Mouse (Mus musculus): ENCODE measurements around the gene Celf6. TPM values are rescaled to one million over a fixed set of nuclear protein-coding genes. Genes with fewer than 3 reads are reported as not detected.

Celf6 gene
- total and polyA plus RNA-seq, 2 experiments from 2014 or later, result 59.6 to 81.1 TPM

DNA sequence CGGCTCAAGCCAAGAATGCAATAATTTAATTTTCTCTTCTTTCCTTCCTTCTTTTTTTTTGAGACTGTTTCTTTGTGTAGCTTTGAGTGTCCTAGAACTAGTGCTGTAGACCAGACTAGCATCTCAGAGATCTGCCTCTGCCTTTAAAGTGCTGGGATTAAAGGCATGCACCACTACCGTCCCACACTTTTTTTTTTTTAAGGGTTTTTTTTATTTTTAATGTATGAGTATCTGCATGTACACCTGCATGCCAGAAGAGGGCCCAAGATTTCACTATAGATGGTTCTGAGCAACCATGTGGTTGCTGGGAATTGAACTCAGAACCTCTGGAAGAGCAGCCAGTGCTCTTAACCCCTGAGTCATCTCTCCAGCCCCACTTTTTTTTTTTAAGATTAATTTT is 38.1 kb downstream of the Celf6 start:
- Histone ChIP-seq H3K4me1 (ENCODE audit: insufficient read depth, low read length) (peaks cover 2% of the 10 kb centered on the region), H3K4me2 (ENCODE audit: low read depth, low read length, poor library complexity, severe bottlenecking) (no peak overlapping the region), H3K4me3 (ENCODE audit: low read depth, low read length) (no peak overlapping the region), H3K36me3 (ENCODE audit: insufficient read depth, low read length) (no peaks in the 10 kb centered on the region), H3K9ac (replicated peaks; ENCODE audit: low read length, poor library complexity, severe bottlenecking) (no peak overlapping the region), H3K27ac (ENCODE audit: low read depth, low read length) (no peak overlapping the region), H3K27me3 (ENCODE audit: insufficient read depth, low read length) (no peaks in the 10 kb centered on the region), H3K9me3 (ENCODE audit: low read length) (no peaks in the 10 kb centered on the region)
- ATAC-seq (ENCODE audit: low FRiP score) (no peak), DNase-seq (ENCODE audit: low spot score) (no peak)
- TF ChIP-seq CTCF (IDR thresholded peaks at IDR 0.05), result no peak
- WGBS, result 90% methylated on average over 2 of the region's 2 CpGs

DNA sequence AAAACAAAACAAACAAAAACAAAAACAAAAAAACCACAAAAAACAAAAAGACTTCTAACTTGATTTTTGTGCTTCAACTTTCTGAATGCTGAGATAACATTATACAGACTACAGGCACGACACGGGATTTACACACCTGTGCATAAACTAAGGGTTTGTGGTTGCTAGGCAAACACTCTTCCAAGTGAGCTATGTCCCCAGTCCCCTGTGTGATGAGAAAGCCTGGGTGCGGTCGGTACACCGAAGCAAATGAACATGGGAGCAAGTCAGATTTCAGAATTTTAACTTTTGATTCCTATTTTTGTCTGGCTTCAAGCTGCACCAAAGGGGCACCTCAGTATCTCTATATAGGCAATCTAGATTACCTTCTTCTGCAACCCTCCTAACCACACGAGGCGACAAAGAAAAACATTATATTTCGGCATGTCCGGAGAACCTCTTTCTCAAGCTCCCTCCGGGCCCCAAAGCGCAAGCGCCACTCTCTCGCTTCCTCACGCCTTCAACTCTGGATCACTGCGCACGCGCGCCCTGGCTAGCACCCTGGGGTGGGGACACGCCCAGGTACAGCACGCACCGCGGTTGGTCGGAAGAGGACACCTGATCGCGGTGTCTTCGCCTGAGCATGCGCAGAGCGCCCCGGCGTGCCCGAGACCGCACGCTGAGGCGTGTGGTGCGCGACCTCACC is 39.0 kb downstream of the Celf6 start, which contains the start of gene Parp6:
TSS of gene Parp6 (plus strand) at position 663 of the 685 bp plus-strand sequence.
- peak within 1 kb of the TSS; percentile 81 for H3K9ac ChIP-seq (replicated peaks; ENCODE audit: low read length, poor library complexity, severe bottlenecking)
- peak; percentile 98 for ATAC-seq (ENCODE audit: low FRiP score)
- peak within 1 kb of the TSS; percentile 87 for H3K27ac ChIP-seq (ENCODE audit: low read depth, low read length)
- no peaks in the 10 kb centered on the region for H3K9me3 ChIP-seq (ENCODE audit: low read length)
- no peaks in the 10 kb centered on the region for H3K27me3 ChIP-seq (ENCODE audit: insufficient read depth, low read length)
- peak within 1 kb of the TSS; percentile 88 for H3K4me3 ChIP-seq (ENCODE audit: low read depth, low read length)
- peak; percentile 57 for TF ChIP-seq CTCF (IDR thresholded peaks at IDR 0.05)
- H3K4me2 ChIP-seq (ENCODE audit: low read depth, low read length, poor library complexity, severe bottlenecking), result peak within 1 kb of the TSS; percentile 64
- no peaks in the 10 kb centered on the region for H3K36me3 ChIP-seq (ENCODE audit: insufficient read depth, low read length)
- H3K4me1 ChIP-seq (ENCODE audit: insufficient read depth, low read length), result peaks cover 2% of the 10 kb centered on the region
- under 1% methylated on average over 36 of the region's 36 CpGs for WGBS
- DNase-seq (ENCODE audit: low spot score), result peak; percentile 99

DNA sequence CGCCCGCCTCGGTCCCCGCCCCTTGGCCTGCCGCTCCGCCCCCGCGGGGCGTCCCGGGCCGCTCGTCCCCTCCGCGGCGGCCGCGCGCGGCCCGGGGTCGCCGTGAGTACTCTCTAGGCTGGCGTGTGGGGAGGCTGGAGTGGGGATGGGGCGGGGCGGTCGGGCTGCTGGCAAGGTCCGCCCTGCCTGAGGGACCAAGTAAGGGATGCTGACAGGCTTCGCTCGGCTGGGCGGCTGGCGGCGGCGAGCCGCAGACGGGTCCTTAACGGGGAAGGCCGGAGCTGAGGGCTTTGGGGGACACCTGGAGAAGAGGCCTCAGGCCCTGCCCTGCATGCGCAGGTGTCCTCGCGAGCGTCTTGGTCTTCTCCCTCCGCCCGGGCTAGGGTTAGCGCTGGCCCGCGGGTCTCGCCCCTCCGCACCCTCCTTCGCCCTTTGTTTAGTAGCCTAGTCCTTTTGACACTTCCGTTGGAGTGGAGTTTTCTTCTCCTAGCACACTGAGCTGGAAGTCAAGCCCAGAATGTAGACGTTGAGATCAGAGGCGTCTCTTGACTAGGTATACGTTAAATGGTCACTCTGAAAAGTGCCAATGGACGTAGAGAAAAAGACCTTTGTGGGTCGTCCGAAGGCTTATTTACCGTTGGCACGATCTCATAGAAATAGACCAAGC is 39.7 kb downstream of the Celf6 start:
- Histone ChIP-seq H3K9ac (replicated peaks; ENCODE audit: low read length, poor library complexity, severe bottlenecking) (peak overlapping the region; percentile 81), H3K27ac (ENCODE audit: low read depth, low read length) (peak overlapping the region; percentile 87), H3K4me2 (ENCODE audit: low read depth, low read length, poor library complexity, severe bottlenecking) (peak overlapping the region; percentile 64), H3K36me3 (ENCODE audit: insufficient read depth, low read length) (peaks cover 4% of the 10 kb centered on the region; the same call in 1 of the 2 replicates), H3K9me3 (ENCODE audit: low read length) (no peaks in the 10 kb centered on the region), H3K4me3 (ENCODE audit: low read depth, low read length) (peak overlapping the region; percentile 88), H3K4me1 (ENCODE audit: insufficient read depth, low read length) (peaks cover 2% of the 10 kb centered on the region), H3K27me3 (ENCODE audit: insufficient read depth, low read length) (no peaks in the 10 kb centered on the region)
- no peak for TF ChIP-seq CTCF (IDR thresholded peaks at IDR 0.05)
- DNase-seq (ENCODE audit: low spot score) (peak; percentile 14), ATAC-seq (ENCODE audit: low FRiP score) (no peak; the same call in 1 of the 2 replicates)
- under 1% methylated on average over 53 of the region's 58 CpGs for WGBS

GRCm38 (mm10) chr9:59638372-59638771 is 60.7 kb downstream of the Celf6 start:
- WGBS, result 84% methylated on average over 1 of the region's 1 CpGs
- H3K9ac ChIP-seq (replicated peaks; ENCODE audit: low read length, poor library complexity, severe bottlenecking), result no peak overlapping the region
- peaks cover 55% of the 10 kb centered on the region for H3K36me3 ChIP-seq (ENCODE audit: insufficient read depth, low read length)
- DNase-seq (ENCODE audit: low spot score) (no peak), ATAC-seq (ENCODE audit: low FRiP score) (no peak)
- H3K9me3 ChIP-seq (ENCODE audit: low read length), result no peaks in the 10 kb centered on the region
- H3K27me3 ChIP-seq (ENCODE audit: insufficient read depth, low read length), result no peaks in the 10 kb centered on the region
- no peak overlapping the region for H3K4me2 ChIP-seq (ENCODE audit: low read depth, low read length, poor library complexity, severe bottlenecking)
- no peak overlapping the region for H3K4me3 ChIP-seq (ENCODE audit: low read depth, low read length)
- H3K27ac ChIP-seq (ENCODE audit: low read depth, low read length), result no peak overlapping the region
- no peak for TF ChIP-seq CTCF (IDR thresholded peaks at IDR 0.05)
- no peaks in the 10 kb centered on the region for H3K4me1 ChIP-seq (ENCODE audit: insufficient read depth, low read length)

GRCm38 (mm10) chr9:59639936-59640335 is 62.2 kb downstream of the Celf6 start:
- no peak for ATAC-seq (ENCODE audit: low FRiP score)
- Histone ChIP-seq H3K27ac (ENCODE audit: low read depth, low read length) (no peak overlapping the region), H3K9me3 (ENCODE audit: low read length) (no peaks in the 10 kb centered on the region), H3K4me2 (ENCODE audit: low read depth, low read length, poor library complexity, severe bottlenecking) (no peak overlapping the region), H3K4me1 (ENCODE audit: insufficient read depth, low read length) (no peaks in the 10 kb centered on the region), H3K4me3 (ENCODE audit: low read depth, low read length) (no peak overlapping the region), H3K36me3 (ENCODE audit: insufficient read depth, low read length) (peaks cover 49% of the 10 kb centered on the region), H3K27me3 (ENCODE audit: insufficient read depth, low read length) (no peaks in the 10 kb centered on the region), H3K9ac (replicated peaks; ENCODE audit: low read length, poor library complexity, severe bottlenecking) (no peak overlapping the region)
- WGBS, result 89% methylated on average over 4 of the region's 4 CpGs
- no peak for TF ChIP-seq CTCF (IDR thresholded peaks at IDR 0.05)
- no peak for DNase-seq (ENCODE audit: low spot score)

DNA sequence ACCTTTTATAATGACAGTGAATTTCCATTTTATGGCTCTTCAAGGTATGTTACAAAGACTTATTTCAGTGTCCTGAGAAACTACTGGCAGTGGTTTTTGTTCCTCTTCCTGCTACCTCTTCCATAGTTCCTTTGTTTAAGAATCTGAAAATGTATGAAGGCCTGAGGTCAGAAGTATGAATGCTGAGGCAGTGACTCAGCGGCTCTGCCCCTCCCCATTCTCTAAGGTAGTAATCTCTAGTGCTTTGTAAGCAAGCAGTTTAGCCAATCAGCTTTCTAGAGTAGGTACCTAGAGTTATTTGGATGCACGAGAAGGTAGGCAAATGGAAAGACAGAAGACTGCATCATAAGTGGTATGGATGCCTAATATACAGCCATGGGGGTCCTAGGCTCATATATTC is 63.6 kb downstream of the Celf6 start:
- no peaks in the 10 kb centered on the region for H3K9me3 ChIP-seq (ENCODE audit: low read length)
- H3K36me3 ChIP-seq (ENCODE audit: insufficient read depth, low read length), result peaks cover 40% of the 10 kb centered on the region
- H3K27me3 ChIP-seq (ENCODE audit: insufficient read depth, low read length), result no peaks in the 10 kb centered on the region
- no peak overlapping the region for H3K9ac ChIP-seq (replicated peaks; ENCODE audit: low read length, poor library complexity, severe bottlenecking)
- ATAC-seq (ENCODE audit: low FRiP score), result no peak
- 86% methylated on average over 2 of the region's 2 CpGs for WGBS
- TF ChIP-seq CTCF (IDR thresholded peaks at IDR 0.05), result no peak
- no peak overlapping the region for H3K4me2 ChIP-seq (ENCODE audit: low read depth, low read length, poor library complexity, severe bottlenecking)
- H3K27ac ChIP-seq (ENCODE audit: low read depth, low read length), result no peak overlapping the region
- H3K4me3 ChIP-seq (ENCODE audit: low read depth, low read length), result no peak overlapping the region
- H3K4me1 ChIP-seq (ENCODE audit: insufficient read depth, low read length), result no peaks in the 10 kb centered on the region
- no peak for DNase-seq (ENCODE audit: low spot score)
